Mouse (Mus musculus) erythroblast, embryonic 14.5 days (primary cell): ENCODE measurements around the gene Dazap1.

Experiments
- GATA1 ChIP-seq: IDR thresholded peaks from 2 replicates; pipeline ENCODE4 v1.6.1; 2012; ENCODE audit warnings: low read length, inconsistent platforms, mixed read lengths
- TAL1 ChIP-seq: IDR thresholded peaks from 3 replicates; pipeline ENCODE4 v1.6.1; 2012; ENCODE audit warnings: low read length, inconsistent platforms, mixed read lengths

DNA sequence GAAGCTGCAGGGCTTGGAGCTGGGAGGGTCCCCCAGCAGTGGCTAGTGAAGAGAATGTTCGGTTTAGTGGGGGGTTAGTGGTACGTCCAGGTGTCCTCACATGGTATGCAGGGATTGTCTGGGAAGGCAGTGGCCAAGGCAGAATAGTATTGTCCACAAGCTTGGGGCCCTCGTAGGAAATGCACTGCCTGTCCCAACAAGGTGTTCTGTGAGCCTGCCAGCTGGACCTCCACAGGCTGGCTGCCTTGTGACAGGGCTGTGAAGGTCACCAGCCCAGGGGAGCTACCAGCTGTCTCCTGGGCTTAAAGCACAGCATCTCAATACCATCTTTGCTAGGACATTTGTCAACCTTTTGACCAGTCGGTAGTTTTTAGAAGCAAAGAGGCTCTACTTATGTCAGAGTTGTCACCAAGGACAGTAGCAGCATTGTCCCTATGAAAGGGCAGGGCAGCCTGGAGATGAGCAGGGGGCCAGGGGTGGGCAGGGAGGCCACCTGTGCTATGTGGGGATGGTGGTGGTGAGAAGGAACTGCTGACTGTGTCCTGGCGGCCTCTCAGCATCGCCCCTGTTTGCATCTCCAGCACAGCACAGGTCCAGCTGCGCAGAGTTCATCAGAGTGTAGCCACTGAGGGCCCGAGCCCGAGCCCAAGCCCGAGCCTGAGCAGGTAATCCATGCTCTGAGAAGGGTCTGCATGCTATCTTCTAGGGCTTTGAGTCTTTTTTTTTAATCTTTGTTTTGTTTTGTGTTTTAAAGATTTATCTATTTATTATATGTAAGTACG, 8.6 kb upstream of the Dazap1 start:
- no peak for TF ChIP-seq TAL1
- no peak for TF ChIP-seq GATA1
